Mouse (Mus musculus) heart, embryonic 13.5 days (tissue): ENCODE data around the gene Tmc5. TPM values are rescaled to one million over a fixed set of nuclear protein-coding genes. Genes with fewer than 3 reads are reported as not detected.

Experiments
- ATAC-seq: fragments of 200-750 bp; cut with Nextera tagmentation; 2 replicates; pipeline ENCODE4 v1.8.0; 2017; ENCODE audit warnings: moderate TSS enrichment; ENCODE audit not compliant: insufficient number of reproducible peaks, low FRiP score, low TSS enrichment; ENCODE audit errors: extremely low read depth
- H3K27ac ChIP-seq: fragments of 300-500 bp; sonication (generic); replicated peaks from 2 replicates; pipeline ENCODE4 v1.5.1; 2015; ENCODE audit warnings: moderate library complexity, mild to moderate bottlenecking, inconsistent platforms
- H3K27me3 ChIP-seq: fragments of 300-500 bp; sonication (generic); replicated peaks from 2 replicates; pipeline ENCODE4 v1.6.1; 2015; ENCODE audit warnings: mild to moderate bottlenecking, inconsistent platforms
- H3K36me3 ChIP-seq: fragments of 300-500 bp; sonication (generic); 2 replicates; pipeline ENCODE4 v1.6.1; 2015; ENCODE audit warnings: mild to moderate bottlenecking, inconsistent platforms
- H3K4me1 ChIP-seq: fragments of 300-500 bp; sonication (generic); 2 replicates; pipeline ENCODE4 v1.6.1; 2015; ENCODE audit warnings: inconsistent platforms
- H3K4me2 ChIP-seq: fragments of 300-500 bp; sonication (generic); 2 replicates; pipeline ENCODE4 v1.6.1; 2015; ENCODE audit warnings: inconsistent platforms, mild to moderate bottlenecking, moderate library complexity
- H3K4me3 ChIP-seq: fragments of 300-500 bp; sonication (generic); 2 replicates; pipeline ENCODE4 v1.5.1; 2015; ENCODE audit warnings: moderate library complexity, mild to moderate bottlenecking, inconsistent platforms
- H3K9ac ChIP-seq: fragments of 300-500 bp; sonication (generic); 2 replicates; pipeline ENCODE4 v1.6.1; 2015; ENCODE audit warnings: inconsistent platforms, mild to moderate bottlenecking, moderate library complexity
- H3K9me3 ChIP-seq: fragments of 300-500 bp; sonication (generic); 2 replicates; pipeline ENCODE4 v1.6.1; 2016; ENCODE audit warnings: inconsistent platforms
- WGBS: fragments of 180-500 bp; shearing (Covaris S2); methylation state at CpG from one replicate; pipeline ENCODE4 v1.1.7; 2015; ENCODE audit warnings: mixed read lengths; 5-methylcytosine and 5-hydroxymethylcytosine counted together
- polyA plus RNA-seq: library from polyadenylated mRNA; unstranded; fragments of >200 nt; fragmentation: Nextera tagmentation; extraction: Ambion mirVana; gene quantifications from 2 replicates; pipeline ENCODE4 v1.2.1, GENCODE M21; 2015

Tmc5 gene
- polyA plus RNA-seq, 1 experiment from 2014 or later: 0.04 TPM

- H3K27ac ChIP-seq: no peak overlapping the region
- H3K27me3 ChIP-seq: peaks cover 40% of the 10 kb centered on the region
- H3K9ac ChIP-seq: no peak overlapping the region
- no peaks in the 10 kb centered on the region for H3K4me1 ChIP-seq
- H3K4me3 ChIP-seq: no peak overlapping the region
- H3K4me2 ChIP-seq: no peak overlapping the region
- H3K9me3 ChIP-seq: no peaks in the 10 kb centered on the region
- no peak for ATAC-seq
- 73% methylated on average over 7 of the region's 7 CpGs for WGBS
- H3K36me3 ChIP-seq: no peaks in the 10 kb centered on the region
Observed at GRCm38 (mm10) chr7:118649328-118649727, 52.2 kb downstream of the Tmc5 start.

GRCm38 (mm10) chr7:118650119-118650518 lies 53.0 kb downstream of the Tmc5 start:
- H3K27me3 ChIP-seq: peaks cover 46% of the 10 kb centered on the region
- H3K4me1 ChIP-seq: no peaks in the 10 kb centered on the region
- H3K4me3 ChIP-seq: no peak overlapping the region
- ATAC-seq: no peak
- WGBS: 70% methylated on average over 4 of the region's 4 CpGs
- H3K27ac ChIP-seq: no peak overlapping the region
- no peaks in the 10 kb centered on the region for H3K36me3 ChIP-seq
- H3K9ac ChIP-seq: no peak overlapping the region
- H3K4me2 ChIP-seq: no peak overlapping the region
- no peaks in the 10 kb centered on the region for H3K9me3 ChIP-seq

- no peak overlapping the region for H3K4me3 ChIP-seq
- no peaks in the 10 kb centered on the region for H3K4me1 ChIP-seq
- H3K27me3 ChIP-seq: peaks cover 47% of the 10 kb centered on the region
- WGBS: 54% methylated on average over 1 of the region's 1 CpGs
- no peak overlapping the region for H3K9ac ChIP-seq
- no peaks in the 10 kb centered on the region for H3K36me3 ChIP-seq
- no peaks in the 10 kb centered on the region for H3K9me3 ChIP-seq
- H3K27ac ChIP-seq: no peak overlapping the region
- no peak for ATAC-seq
- H3K4me2 ChIP-seq: no peak overlapping the region
Observed at GRCm38 (mm10) chr7:118650891-118651290, 53.8 kb downstream of the Tmc5 start.

- Histone ChIP-seq H3K9ac (no peak overlapping the region), H3K4me1 (no peaks in the 10 kb centered on the region)
- ATAC-seq: no peak
Observed at GRCm38 (mm10) chr7:118652572-118653295, 55.6 kb downstream of the Tmc5 start.

GRCm38 (mm10) chr7:118656730-118657129 lies 59.6 kb downstream of the Tmc5 start:
- WGBS: 36% methylated on average over 6 of the region's 6 CpGs

More at GRCm38 (mm10) chr7:118652572-118653295, 55.6 kb downstream of the Tmc5 start:
- peaks cover 53% of the 10 kb centered on the region for H3K27me3 ChIP-seq
- H3K27ac ChIP-seq: no peak overlapping the region
- H3K4me2 ChIP-seq: no peak overlapping the region
- no peaks in the 10 kb centered on the region for H3K9me3 ChIP-seq
- H3K36me3 ChIP-seq: no peaks in the 10 kb centered on the region
- no peak overlapping the region for H3K4me3 ChIP-seq
- WGBS: 68% methylated on average over 6 of the region's 6 CpGs

GRCm38 (mm10) chr7:118667773-118668172 lies 70.7 kb downstream of the Tmc5 start:
- Histone ChIP-seq H3K27me3 (peaks cover 70% of the 10 kb centered on the region), H3K9me3 (no peaks in the 10 kb centered on the region), H3K4me2 (no peak overlapping the region), H3K4me3 (no peak overlapping the region), H3K4me1 (no peaks in the 10 kb centered on the region), H3K9ac (no peak overlapping the region), H3K27ac (no peak overlapping the region), H3K36me3 (no peaks in the 10 kb centered on the region)
- ATAC-seq: no peak
- WGBS: 82% methylated on average over 2 of the region's 2 CpGs

More at GRCm38 (mm10) chr7:118656730-118657129, 59.6 kb downstream of the Tmc5 start:
- H3K36me3 ChIP-seq: no peaks in the 10 kb centered on the region
- ATAC-seq: no peak
- no peak overlapping the region for H3K9ac ChIP-seq
- H3K4me2 ChIP-seq: no peak overlapping the region
- H3K9me3 ChIP-seq: no peaks in the 10 kb centered on the region
- H3K4me1 ChIP-seq: no peaks in the 10 kb centered on the region
- H3K27me3 ChIP-seq: peaks cover 64% of the 10 kb centered on the region
- no peak overlapping the region for H3K27ac ChIP-seq
- H3K4me3 ChIP-seq: no peak overlapping the region

- Histone ChIP-seq H3K27ac (no peak overlapping the region), H3K9me3 (no peaks in the 10 kb centered on the region), H3K9ac (no peak overlapping the region), H3K27me3 (peaks cover 93% of the 10 kb centered on the region), H3K4me3 (no peak overlapping the region), H3K4me2 (no peak overlapping the region), H3K36me3 (no peaks in the 10 kb centered on the region), H3K4me1 (no peaks in the 10 kb centered on the region)
- no peak for ATAC-seq
- WGBS: 53% methylated on average over 4 of the region's 4 CpGs
Observed at GRCm38 (mm10) chr7:118670142-118670541, 73.0 kb downstream of the Tmc5 start.

GRCm38 (mm10) chr7:118676826-118677225 lies 79.7 kb downstream of the Tmc5 start:
- ATAC-seq: no peak
- peaks cover 74% of the 10 kb centered on the region for H3K27me3 ChIP-seq
- no peak overlapping the region for H3K9ac ChIP-seq
- no peak overlapping the region for H3K27ac ChIP-seq
- H3K4me1 ChIP-seq: peaks cover 12% of the 10 kb centered on the region
- no peak overlapping the region for H3K4me3 ChIP-seq
- no peaks in the 10 kb centered on the region for H3K36me3 ChIP-seq
- H3K4me2 ChIP-seq: no peak overlapping the region
- H3K9me3 ChIP-seq: no peaks in the 10 kb centered on the region
- WGBS: 31% methylated on average over 4 of the region's 4 CpGs

- Histone ChIP-seq H3K4me2 (no peak overlapping the region), H3K4me3 (no peak overlapping the region), H3K4me1 (no peaks in the 10 kb centered on the region), H3K27ac (no peak overlapping the region), H3K27me3 (peaks cover 36% of the 10 kb centered on the region), H3K9ac (no peak overlapping the region), H3K9me3 (no peaks in the 10 kb centered on the region), H3K36me3 (peaks cover 61% of the 10 kb centered on the region)
- ATAC-seq: no peak
- WGBS: 29% methylated on average over 5 of the region's 5 CpGs
Observed at GRCm38 (mm10) chr7:118688199-118688598, 91.1 kb downstream of the Tmc5 start.

GRCm38 (mm10) chr7:118689088-118689487 lies 92.0 kb downstream of the Tmc5 start:
- 66% methylated on average over 7 of the region's 7 CpGs for WGBS
- ATAC-seq: no peak
- Histone ChIP-seq H3K27ac (no peak overlapping the region), H3K36me3 (peaks cover 70% of the 10 kb centered on the region), H3K9me3 (no peaks in the 10 kb centered on the region), H3K4me2 (no peak overlapping the region), H3K27me3 (peaks cover 29% of the 10 kb centered on the region), H3K4me1 (no peaks in the 10 kb centered on the region), H3K9ac (no peak overlapping the region), H3K4me3 (no peak overlapping the region)

- whole genome bisulfite sequencing: 84% methylated on average over 2 of the region's 2 CpGs
- Histone ChIP-seq H3K9me3 (no peaks in the 10 kb centered on the region), H3K4me1 (no peaks in the 10 kb centered on the region), H3K4me2 (no peak overlapping the region), H3K36me3 (peaks cover 90% of the 10 kb centered on the region), H3K9ac (no peak overlapping the region), H3K27me3 (peaks cover 16% of the 10 kb centered on the region), H3K27ac (no peak overlapping the region), H3K4me3 (no peak overlapping the region)
- no peak for ATAC-seq
Observed at GRCm38 (mm10) chr7:118691287-118691686, 94.2 kb downstream of the Tmc5 start.

- Histone ChIP-seq H3K9ac (no peak overlapping the region), H3K27ac (no peak overlapping the region), H3K4me1 (no peaks in the 10 kb centered on the region), H3K36me3 (peaks cover 80% of the 10 kb centered on the region), H3K27me3 (no peaks in the 10 kb centered on the region), H3K4me3 (no peak overlapping the region), H3K9me3 (no peaks in the 10 kb centered on the region), H3K4me2 (no peak overlapping the region)
- no peak for ATAC-seq
- WGBS: 96% methylated on average over 6 of the region's 6 CpGs
Observed at GRCm38 (mm10) chr7:118696146-118696545, 99.0 kb downstream of the Tmc5 start.
